Mouse (Mus musculus): ENCODE results near the gene Olfr691.
"Not testable (repeated sequence)": the region's sequence is repeated elsewhere in the genome, so short reads cannot be mapped to it uniquely, and the experiment has no call there.

Olfr691 gene

DNA sequence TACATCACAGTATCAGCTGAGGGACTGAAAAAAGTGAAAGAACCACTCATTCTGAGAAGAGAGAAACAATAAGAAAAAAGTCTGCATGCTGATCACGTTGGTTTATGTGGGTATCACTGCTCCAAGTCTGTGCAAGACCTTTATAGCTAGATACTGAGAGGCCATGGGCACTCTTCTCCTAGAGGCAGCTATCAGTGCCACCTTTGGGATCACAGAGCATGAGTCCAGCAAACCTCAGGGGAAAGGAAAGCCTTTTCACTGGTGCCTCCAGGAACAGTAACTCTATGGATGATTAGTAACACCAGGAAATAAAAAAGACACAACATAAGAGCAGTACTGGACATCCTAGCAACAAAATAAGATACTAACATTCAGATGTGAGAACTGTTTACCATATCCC lies at the start of gene Olfr691:
Olfr691 (minus strand) TSS at position 101 of the 400 bp plus-strand sequence.
- DNase-seq (ENCODE audit: low spot score): no peak

DNA sequence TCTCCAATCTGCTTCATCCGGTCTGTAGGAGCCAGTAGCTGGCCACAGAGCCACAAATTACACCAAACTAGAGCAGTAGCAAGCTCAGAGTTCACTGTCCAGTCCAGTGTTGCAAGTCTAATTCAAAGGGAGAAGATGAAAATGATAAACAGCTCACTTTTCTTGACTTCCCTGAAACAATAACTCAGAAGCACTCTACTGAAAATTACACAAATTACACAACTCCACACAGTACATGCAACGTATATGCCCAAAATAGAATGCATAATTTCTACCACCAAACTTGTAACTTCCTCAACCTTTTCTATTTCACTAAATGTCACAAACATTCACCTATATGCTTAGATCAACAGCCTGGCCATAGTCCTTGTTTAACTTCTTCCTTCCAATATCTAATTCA lies 48.2 kb upstream of the Olfr691 start:
- no peak for DNase-seq (ENCODE audit: low spot score)

DNA sequence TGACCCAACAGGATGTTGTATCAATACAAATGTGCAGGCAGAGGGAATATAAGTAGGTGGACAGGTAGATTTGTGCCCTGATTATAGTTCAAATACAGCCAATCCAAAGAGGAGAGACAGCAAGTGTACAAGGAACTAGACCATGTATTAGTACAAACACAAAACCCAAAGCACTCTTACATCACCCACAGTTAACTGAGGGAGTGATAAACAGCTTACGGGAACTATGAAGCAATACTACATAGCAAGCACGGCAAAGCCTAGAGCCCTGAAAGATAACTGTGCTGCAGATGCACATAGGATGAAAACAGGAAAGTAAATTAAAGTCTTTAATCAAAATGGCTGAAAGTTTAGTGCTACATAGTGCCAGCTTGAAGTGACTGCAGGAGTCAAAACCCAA lies 45.6 kb upstream of the Olfr691 start:
- no peak for DNase-seq (ENCODE audit: low spot score)

DNA sequence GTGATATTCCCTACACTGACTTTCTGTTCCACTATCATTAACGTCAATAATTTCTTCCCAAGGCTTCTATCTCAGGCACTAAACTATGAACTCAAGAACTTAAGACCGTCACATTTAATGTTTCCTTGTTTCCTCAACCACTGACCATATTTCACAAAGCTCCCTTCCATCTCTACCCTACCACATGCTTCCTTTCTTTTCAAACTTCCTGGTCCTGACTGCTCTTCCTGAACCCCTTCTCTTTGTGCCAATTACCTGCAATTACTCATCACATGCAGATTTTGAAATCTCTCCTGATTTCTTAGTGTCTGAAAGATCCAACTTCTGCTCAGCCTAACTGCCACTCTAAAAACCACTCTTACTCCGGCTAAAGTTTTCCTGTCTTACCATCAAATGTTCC lies 38.3 kb upstream of the Olfr691 start:
- DNase-seq (ENCODE audit: low spot score): no peak

DNA sequence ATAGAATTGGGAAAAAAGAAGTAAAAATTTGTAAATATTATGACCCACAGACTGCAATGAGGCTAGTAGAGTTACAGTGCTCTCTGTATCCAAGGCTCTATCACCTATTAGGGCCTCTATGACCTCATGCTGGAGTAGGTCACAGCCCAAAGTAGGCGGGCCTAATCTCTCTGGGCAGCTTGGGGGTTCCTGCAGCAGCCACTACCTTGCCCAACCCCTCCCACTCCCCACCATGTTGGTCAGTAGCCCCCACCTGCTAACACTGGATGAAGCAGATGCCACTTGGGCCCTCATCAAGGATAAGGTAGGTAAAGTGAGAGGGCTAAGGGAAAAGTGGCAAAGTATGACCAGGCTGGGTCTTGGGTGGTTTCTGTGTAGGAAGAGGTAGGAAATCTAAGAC lies 32.8 kb upstream of the Olfr691 start, which contains the start of gene Gm5901:
Gm5901 (plus strand) TSS at position 173 of the 400 bp plus-strand sequence.
- no peak for DNase-seq (ENCODE audit: low spot score)

DNA sequence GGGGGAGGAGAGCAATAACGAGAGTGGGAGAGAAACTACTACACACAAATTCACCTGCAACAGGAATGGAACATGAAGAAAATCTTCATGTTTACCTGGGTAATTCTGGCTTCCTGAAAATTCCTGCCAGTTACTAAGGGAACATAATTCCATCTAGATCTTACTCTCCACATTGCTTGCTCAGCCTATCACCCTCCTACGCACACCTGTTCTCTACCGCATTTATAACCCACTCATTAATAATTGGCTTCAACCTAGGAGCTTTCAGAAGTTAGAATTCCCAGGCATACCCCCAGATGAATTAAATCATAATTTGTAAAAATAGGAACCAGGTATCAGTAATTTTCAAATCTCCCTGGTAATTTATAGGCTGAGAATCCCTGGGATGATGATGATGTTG lies 31.9 kb upstream of the Olfr691 start:
- DNase-seq (ENCODE audit: low spot score): no peak

DNA sequence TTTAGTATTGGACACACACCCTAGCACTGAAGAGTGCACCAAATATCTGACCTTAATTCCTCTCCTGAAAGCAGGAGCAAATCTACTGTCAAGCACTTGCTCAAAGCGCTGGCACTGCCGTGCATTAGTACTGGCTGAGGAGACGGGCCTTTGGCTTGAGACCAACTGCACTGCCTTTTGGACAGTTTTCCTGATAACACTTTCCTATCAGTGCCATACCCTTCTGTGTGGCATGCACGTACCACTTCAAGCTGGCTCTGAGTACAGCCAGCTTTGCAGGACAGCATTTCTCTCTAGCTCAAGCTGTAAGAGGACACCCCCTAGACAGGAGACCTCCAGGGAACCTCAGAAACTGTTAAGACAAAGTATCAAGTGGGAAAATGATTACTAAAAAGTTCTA lies 31.4 kb upstream of the Olfr691 start:
- no peak for DNase-seq (ENCODE audit: low spot score)

DNA sequence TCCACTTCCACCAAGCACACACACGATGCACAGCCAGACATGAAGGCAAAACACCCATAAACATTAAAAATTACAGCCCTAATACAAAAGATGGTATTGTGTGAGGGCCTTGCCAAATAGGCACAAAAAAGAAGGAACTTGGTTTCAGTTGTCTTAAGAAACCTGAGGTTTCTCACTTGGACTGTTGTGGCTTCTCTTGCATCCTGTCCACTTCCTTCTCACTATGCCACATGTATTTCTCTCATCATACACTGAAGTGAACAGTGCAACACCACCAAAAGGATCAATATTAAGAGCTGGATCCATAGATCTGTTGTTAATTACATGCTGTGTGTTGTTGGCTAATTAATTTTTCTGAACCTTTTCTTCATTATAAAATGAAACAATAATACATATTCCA lies 30.8 kb upstream of the Olfr691 start:
- DNase-seq (ENCODE audit: low spot score): no peak

DNA sequence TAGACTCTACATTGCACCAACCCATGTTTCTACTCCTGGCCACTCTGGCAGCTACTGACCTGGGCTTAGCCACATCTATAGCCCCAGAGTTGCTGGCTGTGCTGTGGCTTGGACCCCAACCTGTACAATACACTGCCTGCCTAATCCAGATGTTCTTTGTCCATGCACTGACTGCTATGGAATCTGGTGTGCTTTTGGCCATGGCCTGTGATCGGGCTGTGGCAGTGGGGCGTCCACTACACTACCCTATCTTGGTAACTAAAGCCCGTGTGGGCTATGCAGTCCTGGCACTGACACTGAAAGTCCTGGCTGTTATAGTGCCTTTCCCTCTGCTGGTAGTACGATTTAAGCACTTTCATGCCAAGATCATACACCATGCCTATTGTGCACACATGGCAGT lies 26.5 kb upstream of the Olfr691 start:
- DNase-seq (ENCODE audit: low spot score): no peak

DNA sequence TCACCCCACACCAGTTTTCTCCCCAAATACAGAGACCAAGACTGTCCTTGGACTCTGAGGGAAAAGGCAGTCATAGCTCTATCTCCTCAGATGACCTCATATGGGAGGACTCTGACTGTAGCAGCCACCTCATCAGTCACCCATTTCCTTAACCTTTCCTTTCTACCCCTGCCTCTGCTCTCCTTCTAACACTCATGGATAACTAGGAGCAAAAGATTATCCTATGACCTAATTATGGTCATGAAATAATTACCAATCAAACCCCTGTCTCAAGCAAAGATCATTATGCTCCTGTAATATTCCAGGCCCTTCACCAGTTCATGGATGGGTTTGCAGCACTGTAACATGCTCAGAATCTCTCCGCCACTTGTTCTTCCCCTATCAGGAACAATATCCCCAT lies 25.9 kb upstream of the Olfr691 start, which contains the start of gene Olfr692:
Olfr692 (plus strand) TSS at position 301 of the 400 bp plus-strand sequence.
- no peak for DNase-seq (ENCODE audit: low spot score)

DNA sequence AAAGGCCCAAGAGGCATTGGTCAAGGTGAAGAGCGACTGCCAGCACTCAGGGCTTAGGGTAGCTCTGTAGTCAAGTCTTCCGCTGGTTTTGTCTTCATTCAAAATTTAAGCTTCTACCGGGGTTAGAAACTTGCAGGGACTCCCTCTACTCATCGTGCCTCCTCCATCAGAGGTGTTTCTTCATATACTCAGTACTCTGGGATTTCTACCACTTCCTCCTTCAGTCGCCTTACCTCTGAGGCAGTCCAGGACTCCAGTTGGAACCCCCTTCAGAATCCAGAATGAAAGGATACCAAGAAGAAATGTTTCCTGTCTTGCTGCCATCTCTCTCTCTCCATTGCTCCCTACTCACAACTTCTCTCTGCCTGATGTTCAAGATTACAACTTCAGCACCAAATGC lies 25.2 kb upstream of the Olfr691 start:
- no peak for DNase-seq (ENCODE audit: low spot score)

DNA sequence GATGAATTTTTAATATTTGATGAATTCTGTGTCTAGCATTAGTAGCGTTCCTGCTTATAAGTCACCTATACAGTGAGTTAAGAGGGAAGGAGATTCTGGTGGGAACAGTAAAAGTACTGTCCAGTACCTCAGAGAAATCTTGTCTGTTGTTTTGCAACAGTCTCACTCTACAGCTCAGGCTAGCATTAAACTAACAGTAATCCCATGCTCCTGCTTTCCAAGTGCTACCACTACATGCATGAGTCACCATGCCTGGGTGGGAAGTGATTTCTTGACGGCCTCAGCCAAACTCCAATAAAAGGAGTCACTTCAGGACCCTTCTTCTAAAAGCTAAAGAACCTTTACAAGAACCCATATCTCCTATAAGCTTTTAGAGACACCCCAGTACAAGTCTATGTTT lies 19.6 kb upstream of the Olfr691 start:
- DNase-seq (ENCODE audit: low spot score): no peak

DNA sequence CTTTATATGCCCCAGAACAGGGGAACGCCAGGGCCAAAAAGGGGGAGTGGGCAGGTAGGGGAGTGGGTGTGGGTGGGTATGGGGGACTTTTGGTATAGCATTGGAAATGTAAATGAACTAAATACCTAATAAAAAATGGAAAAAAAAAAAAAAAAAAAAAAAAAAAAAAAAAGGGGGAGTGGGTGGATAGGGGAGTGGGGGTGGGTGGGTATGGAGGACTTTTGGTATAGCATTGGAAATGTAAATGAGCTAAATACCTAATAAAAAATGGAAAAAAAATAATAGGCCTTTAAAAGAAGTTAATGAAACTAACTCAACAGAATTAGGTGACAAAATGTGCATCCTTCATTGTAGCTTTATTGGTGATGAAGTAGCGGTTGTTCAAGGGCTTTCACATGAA lies 14.4 kb upstream of the Olfr691 start:
- DNase-seq (ENCODE audit: low spot score): not testable (repeated sequence)

DNA sequence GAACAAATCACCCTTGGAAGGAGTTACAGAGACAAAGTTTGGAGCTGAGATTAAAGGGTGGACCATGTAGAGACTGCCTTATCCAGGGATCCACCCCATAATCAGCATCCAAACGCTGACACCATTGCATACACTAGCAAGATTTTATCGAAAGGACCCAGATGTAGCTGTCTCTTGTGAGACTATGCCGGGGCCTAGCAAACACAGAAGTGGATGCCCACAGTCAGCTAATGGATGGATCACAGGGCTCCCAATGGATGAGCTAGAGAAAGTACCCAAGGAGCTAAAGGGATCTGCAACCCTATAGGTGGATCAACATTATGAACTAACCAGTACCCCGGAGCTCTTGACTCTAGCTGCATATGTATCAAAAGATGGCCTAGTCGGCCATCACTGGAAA lies 14.0 kb upstream of the Olfr691 start:
- DNase-seq (ENCODE audit: low spot score): not testable (repeated sequence)

DNA sequence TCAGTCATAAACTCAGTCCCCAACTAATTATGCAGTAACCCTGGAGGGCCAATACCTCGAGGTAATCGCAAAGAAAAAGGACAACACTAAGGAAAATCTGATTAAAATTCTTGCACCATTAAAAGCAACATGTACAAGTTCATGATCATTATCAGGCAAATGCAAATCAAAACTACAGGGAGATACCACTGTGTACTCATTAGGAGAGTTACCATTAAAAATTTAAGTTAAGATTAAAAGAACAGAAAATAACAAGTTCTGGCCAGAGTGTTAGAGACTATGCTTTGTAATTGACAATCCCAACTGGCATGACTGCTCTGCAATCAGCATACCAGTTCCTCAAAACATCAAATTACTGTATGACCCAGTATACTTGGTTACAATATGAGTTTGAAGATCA lies 682 bp upstream of the Olfr691 start:
- no peak for DNase-seq (ENCODE audit: low spot score)

DNA sequence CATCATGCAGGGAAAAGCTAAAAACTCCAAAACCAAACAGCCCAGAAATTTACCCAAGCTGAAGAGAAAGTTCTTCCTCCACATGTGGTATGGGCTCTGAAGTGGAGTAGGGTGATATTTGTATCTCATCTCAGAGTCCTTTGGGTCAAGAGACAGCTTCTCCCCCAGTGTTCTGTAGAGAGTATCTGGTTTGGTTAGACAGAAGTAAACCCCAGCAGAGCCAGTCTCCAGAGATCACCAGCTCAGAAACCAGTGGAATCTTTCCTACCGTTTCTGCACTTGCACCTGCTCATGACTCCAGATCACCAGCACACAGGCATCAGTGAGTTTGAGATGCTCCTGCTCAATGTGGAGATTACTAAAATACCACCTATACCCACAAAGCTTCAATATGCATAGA lies 8.1 kb downstream of the Olfr691 start, which contains the start of gene Olfr690:
Olfr690 (minus strand) TSS at position 101 of the 400 bp plus-strand sequence.
- no peak for DNase-seq (ENCODE audit: low spot score)

DNA sequence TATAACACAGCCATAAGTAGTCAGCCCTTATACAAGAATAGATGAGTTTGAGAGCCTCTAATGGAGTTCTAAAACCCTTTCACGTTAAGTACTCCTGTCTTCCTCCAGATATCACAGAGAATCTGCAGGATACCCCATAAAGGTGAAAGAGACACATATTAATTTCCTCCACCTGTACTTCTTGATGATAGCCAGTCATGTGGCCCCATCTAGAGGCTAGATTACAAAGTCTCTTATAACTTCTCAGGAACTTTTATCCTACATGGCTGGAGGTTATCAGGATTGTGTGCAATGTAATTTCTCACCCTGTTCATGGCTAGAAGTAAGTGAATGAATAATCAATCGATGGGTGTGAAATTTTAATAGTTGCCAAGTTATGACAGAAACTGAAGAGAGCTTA lies 16.8 kb downstream of the Olfr691 start:
- no peak for DNase-seq (ENCODE audit: low spot score)

DNA sequence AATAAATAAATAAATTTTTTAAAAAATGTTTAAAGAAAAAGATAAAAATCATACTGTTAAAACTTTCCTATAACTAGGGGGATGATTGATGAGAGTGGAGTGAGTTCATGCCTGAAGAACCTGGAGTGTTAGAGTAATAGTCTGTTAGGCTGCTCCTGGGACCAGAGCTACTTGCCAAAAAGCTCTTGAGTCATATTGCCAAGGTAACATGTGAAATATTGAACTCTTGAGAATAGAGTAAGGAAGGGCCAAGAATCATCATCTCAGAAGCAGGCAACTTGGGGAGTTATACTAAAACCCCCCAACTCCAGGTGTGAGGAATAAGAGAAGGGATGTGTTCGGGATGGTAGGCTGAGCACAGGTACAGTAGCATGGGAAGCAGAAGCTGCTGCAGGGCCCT lies 31.2 kb downstream of the Olfr691 start, which contains the start of gene Olfr689:
Olfr689 (plus strand) TSS at position 301 of the 400 bp plus-strand sequence.
- no peak for DNase-seq (ENCODE audit: low spot score)

DNA sequence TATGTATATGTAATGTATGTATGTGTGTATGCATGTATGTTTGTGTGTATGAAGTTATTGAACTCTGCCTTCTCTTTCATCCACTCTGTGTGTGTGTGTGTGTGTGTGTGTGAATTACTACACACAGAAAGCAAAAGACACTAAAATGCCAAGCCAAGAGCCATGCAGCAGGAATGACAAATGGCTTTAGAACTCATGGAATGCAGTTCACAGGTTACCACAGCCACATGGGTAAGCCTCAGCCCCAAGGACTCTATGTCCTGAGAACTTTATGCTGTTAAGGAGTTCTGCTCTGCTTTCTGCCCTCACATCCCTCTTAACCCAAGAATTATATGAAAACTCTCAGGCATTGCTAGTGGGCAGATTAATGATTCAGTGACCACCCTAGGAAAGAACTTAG lies 52.0 kb downstream of the Olfr691 start:
- no peak for DNase-seq (ENCODE audit: low spot score)

DNA sequence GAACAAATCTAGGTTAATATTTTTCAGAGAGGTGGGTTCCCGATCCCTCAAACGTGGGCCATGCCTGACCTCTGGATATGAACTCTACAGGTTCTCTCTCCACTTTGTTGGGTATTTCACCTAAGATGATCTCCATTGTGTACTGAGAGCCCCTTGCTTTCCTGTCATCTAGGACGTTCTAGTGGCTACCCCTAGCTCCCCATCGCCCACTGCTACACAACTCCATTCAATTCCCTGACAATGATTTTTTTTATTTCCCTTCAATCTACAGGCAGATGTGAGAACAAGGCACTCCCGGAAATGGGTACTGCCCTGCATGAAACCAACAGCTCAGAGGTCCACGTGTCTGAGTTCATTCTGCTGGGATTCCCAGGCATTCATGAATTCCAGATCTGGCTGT lies 54.3 kb downstream of the Olfr691 start, which contains the start of gene Olfr688:
Olfr688 (plus strand) TSS at position 301 of the 400 bp plus-strand sequence.
- DNase-seq (ENCODE audit: low spot score): no peak
